Mouse (Mus musculus) erythroblast, embryonic 14.5 days (primary cell): ENCODE results near the gene Ecsit. TPM values are rescaled to one million over a fixed set of nuclear protein-coding genes. Genes with fewer than 3 reads are reported as not detected.

Experiments
- H3K27me3 ChIP-seq: 2 replicates; pipeline ENCODE4 v1.6.1; 2012; ENCODE audit warnings: inconsistent platforms; ENCODE audit not compliant: control insufficient read depth
- H3K36me3 ChIP-seq: 2 replicates; pipeline ENCODE4 v1.6.1; 2012; ENCODE audit warnings: mild to moderate bottlenecking, inconsistent platforms; ENCODE audit not compliant: control insufficient read depth
- H3K4me1 ChIP-seq: 2 replicates; pipeline ENCODE4 v1.6.1; 2012; ENCODE audit warnings: inconsistent platforms; ENCODE audit not compliant: control insufficient read depth
- H3K4me3 ChIP-seq: replicated peaks from 2 replicates; pipeline ENCODE3; 2012; ENCODE audit warnings: moderate library complexity, mild to moderate bottlenecking, inconsistent platforms
- H3K9me3 ChIP-seq: 2 replicates; pipeline ENCODE4 v1.6.1; 2012; ENCODE audit warnings: low read length, inconsistent platforms, mixed read lengths; ENCODE audit not compliant: control insufficient read depth
- GATA1 ChIP-seq: IDR thresholded peaks from 2 replicates; pipeline ENCODE4 v1.6.1; 2012; ENCODE audit warnings: low read length, inconsistent platforms, mixed read lengths
- TAL1 ChIP-seq: IDR thresholded peaks from 3 replicates; pipeline ENCODE4 v1.6.1; 2012; ENCODE audit warnings: low read length, inconsistent platforms, mixed read lengths
- polyA plus RNA-seq: library from polyadenylated mRNA; stranded (reverse); fragments of >175 nt; gene quantifications from 2 replicates; pipeline ENCODE4 v1.2.3, GENCODE M21; 2012

Gene Ecsit
- polyA plus RNA-seq, 1 experiment, result 3.0 TPM

- H3K4me3 ChIP-seq, result peak within 1 kb of the TSS; percentile 88
- no peaks in the 10 kb centered on the region for H3K27me3 ChIP-seq
- H3K36me3 ChIP-seq, result peaks cover 67% of the 10 kb centered on the region
- H3K4me1 ChIP-seq, result peaks cover 23% of the 10 kb centered on the region
- H3K9me3 ChIP-seq, result no peaks in the 10 kb centered on the region
- TF ChIP-seq GATA1, result no peak
Observed at GRCm38 (mm10) chr9:22070791-22071573, 14.3 kb downstream of the Ecsit start, which contains the start of the genes Gm49318 and Zfp653. TSS of gene Gm49318 (minus strand) at chr9:22071259. TSS of gene Zfp653 (minus strand) at chr9:22071376.

GRCm38 (mm10) chr9:22069881-22070553 lies 15.2 kb downstream of the Ecsit start:
- Histone ChIP-seq H3K36me3 (peaks cover 72% of the 10 kb centered on the region), H3K9me3 (no peaks in the 10 kb centered on the region), H3K4me3 (peak overlapping the region; percentile 88), H3K27me3 (no peaks in the 10 kb centered on the region), H3K4me1 (peaks cover 25% of the 10 kb centered on the region)
- TF ChIP-seq TAL1, result no peak

- no peaks in the 10 kb centered on the region for H3K27me3 ChIP-seq
- H3K9me3 ChIP-seq, result no peaks in the 10 kb centered on the region
- TF ChIP-seq GATA1 (no peak), TAL1 (no peak)
- no peak overlapping the region for H3K4me3 ChIP-seq
- peaks cover 26% of the 10 kb centered on the region for H3K4me1 ChIP-seq
- H3K36me3 ChIP-seq, result peaks cover 72% of the 10 kb centered on the region
Observed at GRCm38 (mm10) chr9:22067195-22067594, 18.0 kb downstream of the Ecsit start.

GRCm38 (mm10) chr9:22066433-22066832 lies 18.8 kb downstream of the Ecsit start:
- no peak overlapping the region for H3K4me3 ChIP-seq
- no peaks in the 10 kb centered on the region for H3K9me3 ChIP-seq
- H3K27me3 ChIP-seq, result no peaks in the 10 kb centered on the region
- peaks cover 77% of the 10 kb centered on the region for H3K36me3 ChIP-seq
- TF ChIP-seq GATA1 (no peak), TAL1 (no peak)
- H3K4me1 ChIP-seq, result peaks cover 22% of the 10 kb centered on the region

- Histone ChIP-seq H3K4me3 (no peak overlapping the region), H3K9me3 (no peaks in the 10 kb centered on the region), H3K27me3 (no peaks in the 10 kb centered on the region), H3K4me1 (peaks cover 20% of the 10 kb centered on the region), H3K36me3 (peaks cover 83% of the 10 kb centered on the region)
- TF ChIP-seq GATA1 (no peak), TAL1 (no peak)
Observed at GRCm38 (mm10) chr9:22065642-22066041, 19.6 kb downstream of the Ecsit start.

GRCm38 (mm10) chr9:22064341-22064740 lies 20.9 kb downstream of the Ecsit start:
- peaks cover 87% of the 10 kb centered on the region for H3K36me3 ChIP-seq

DNA sequence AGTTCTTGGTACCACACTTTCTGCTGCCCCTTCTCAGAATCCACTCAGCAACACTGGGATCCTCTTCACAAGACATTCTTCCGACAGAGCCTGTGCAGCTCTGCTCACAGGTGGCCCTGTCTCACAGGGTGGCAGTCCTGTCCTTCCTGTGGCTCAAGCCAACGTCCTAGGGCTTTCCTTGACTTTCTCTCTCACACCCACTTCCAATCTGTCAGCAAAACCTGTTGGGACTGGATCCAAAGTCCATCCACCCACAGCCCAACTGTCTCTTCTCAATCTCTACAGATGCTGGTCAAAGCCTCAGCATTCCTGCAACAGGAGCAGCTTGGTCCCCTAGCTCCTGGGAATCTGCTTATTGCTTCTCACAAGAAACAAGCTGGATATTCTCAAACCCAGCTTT lies 23.9 kb downstream of the Ecsit start:
- H3K36me3 ChIP-seq, result peaks cover 87% of the 10 kb centered on the region
- TF ChIP-seq TAL1 (no peak), GATA1 (no peak)

More at GRCm38 (mm10) chr9:22064341-22064740, 20.9 kb downstream of the Ecsit start:
- H3K27me3 ChIP-seq, result no peaks in the 10 kb centered on the region
- H3K4me3 ChIP-seq, result no peak overlapping the region
- peaks cover 8% of the 10 kb centered on the region for H3K4me1 ChIP-seq
- no peak for TF ChIP-seq TAL1
- TF ChIP-seq GATA1, result no peak
- H3K9me3 ChIP-seq, result no peaks in the 10 kb centered on the region

DNA sequence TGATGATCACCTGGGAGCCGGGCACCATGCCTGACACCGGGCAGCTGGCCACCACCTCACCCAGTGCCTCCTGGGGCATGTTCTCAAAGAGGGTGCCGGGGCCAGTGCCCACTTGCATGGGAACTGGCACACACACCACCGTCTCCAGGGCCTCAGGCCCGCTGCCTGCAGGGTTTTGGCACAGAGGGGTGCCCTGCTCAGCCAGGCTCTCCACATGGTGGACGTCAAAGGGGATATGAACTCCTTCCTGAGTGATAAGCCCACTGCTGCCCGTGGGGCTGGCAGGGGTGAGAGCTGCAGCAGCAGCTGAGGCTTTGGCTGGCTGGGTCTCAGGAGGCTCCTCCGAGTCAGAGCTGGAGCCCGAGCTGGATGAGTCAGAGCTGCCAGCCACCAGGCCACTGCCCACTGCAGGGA lies 27.2 kb downstream of the Ecsit start:
- Histone ChIP-seq H3K4me1 (peaks cover 12% of the 10 kb centered on the region), H3K36me3 (peaks cover 58% of the 10 kb centered on the region), H3K4me3 (no peak overlapping the region), H3K27me3 (peaks cover 29% of the 10 kb centered on the region), H3K9me3 (peaks cover 2% of the 10 kb centered on the region; the same call in 1 of the 2 replicates)
- TF ChIP-seq GATA1 (no peak), TAL1 (no peak)

More for the DNA sequence above, 23.9 kb downstream of the Ecsit start:
- Histone ChIP-seq H3K4me3 (no peak overlapping the region), H3K27me3 (no peaks in the 10 kb centered on the region), H3K9me3 (no peaks in the 10 kb centered on the region), H3K4me1 (peaks cover 5% of the 10 kb centered on the region; the same call in 1 of the 2 replicates)

GRCm38 (mm10) chr9:22057031-22057517 lies 28.2 kb downstream of the Ecsit start:
- Histone ChIP-seq H3K4me1 (peaks cover 12% of the 10 kb centered on the region), H3K9me3 (peaks cover 5% of the 10 kb centered on the region; the same call in 1 of the 2 replicates), H3K36me3 (peaks cover 49% of the 10 kb centered on the region), H3K4me3 (no peak overlapping the region), H3K27me3 (peaks cover 39% of the 10 kb centered on the region)
- TF ChIP-seq TAL1 (no peak), GATA1 (no peak)
